Mouse (Mus musculus) ovary, adult 18-20 months (tissue): ENCODE results near the gene Immp1l.

Source experiments
- DNase-seq: peaks from one replicate; pipeline ENCODE4 v3.0.0; 2022; ENCODE audit warnings: low spot score, mixed read lengths

The Immp1l gene

GRCm38 (mm10) chr2:105903896-105904756 lies at the start of gene Immp1l, which contains the start of gene Elp4:
TSS of gene Immp1l (plus strand) at chr2:105904638.
TSS of gene Elp4 (minus strand) at chr2:105904564.
- peak; percentile 94 for DNase-seq

- no peak for DNase-seq
Measured at GRCm38 (mm10) chr2:105854740-105855139, 49.7 kb upstream of the Immp1l start.

DNA sequence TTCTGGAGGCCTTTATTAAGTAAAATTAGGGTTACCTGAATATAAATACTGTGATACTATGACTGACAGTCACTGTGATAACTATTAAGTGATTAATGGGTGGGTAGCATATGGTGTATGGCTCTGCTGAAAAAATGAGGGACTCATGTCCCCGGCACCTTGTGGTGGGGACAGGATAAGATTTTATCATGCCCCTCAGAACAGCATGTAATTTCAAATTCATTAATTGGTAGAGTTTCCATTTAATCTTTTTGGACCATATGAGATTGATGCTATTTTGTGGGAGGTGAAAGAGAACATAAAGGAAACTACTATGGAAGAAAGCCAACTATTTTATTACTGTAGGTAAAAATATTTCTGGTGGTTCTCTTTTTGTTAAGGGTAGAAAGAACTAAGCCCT lies 31.0 kb upstream of the Immp1l start:
- DNase-seq = no peak

DNA sequence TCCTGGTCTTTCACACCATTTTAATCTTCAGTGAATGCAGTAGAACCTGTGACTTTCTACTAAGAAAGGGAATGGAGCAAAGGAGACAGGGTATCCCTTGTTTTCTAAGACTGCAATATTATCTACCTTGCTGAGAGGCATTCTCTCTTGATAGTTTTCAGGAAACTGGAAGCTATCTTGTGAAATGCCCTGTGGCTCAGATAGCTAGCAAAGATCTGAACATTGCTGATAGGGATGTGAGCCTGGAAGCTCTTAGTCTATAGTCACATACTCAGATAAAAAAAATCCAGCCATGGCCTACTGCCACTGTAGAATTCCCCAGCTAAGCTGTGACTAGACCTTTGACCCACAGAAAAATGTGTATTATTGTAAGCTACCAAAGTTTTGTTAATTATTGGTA lies 13.6 kb upstream of the Immp1l start:
- no peak for DNase-seq

DNA sequence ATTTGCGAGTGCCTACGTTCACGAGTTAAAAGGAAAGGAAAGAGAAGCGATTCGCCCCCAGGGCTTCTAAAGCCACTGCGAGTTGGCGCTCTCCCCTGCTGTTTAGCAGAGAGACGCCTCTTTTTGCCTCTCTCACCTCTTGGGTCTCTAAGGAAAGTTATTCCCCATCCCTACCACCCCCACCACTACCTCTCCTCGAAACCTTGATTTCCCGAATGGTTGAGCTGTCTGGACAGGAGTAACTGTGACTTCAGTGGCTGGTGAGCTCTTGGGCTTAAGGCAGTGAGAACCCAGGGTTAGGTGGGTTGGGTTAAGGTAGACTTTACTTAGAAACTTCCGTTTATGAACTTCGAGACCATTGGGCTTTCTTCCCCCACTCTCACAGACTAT lies 314 bp downstream of the Immp1l start:
- DNase-seq = no peak

DNA sequence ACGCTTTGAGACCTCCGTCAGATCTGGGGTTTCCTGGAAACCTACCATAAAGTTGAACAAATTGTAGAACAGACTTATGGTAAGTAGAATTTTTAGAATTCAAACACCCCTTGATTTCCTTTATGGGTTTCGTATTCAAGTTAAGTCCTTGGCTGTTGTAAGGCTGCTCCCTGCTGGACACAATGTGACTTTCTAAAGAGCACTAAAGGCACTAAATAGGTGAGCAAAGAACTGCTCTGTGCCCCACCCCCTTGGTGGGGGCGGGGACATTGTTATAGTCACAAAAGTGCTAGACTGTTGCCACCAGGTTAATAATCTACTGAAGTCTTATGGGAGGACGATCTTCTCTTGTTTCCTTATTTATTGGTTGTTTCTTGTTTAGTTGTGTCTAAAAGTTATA lies 3.9 kb downstream of the Immp1l start:
- DNase-seq = no peak

- DNase-seq = no peak
Measured at GRCm38 (mm10) chr2:105910611-105911010, 6.2 kb downstream of the Immp1l start.

DNA sequence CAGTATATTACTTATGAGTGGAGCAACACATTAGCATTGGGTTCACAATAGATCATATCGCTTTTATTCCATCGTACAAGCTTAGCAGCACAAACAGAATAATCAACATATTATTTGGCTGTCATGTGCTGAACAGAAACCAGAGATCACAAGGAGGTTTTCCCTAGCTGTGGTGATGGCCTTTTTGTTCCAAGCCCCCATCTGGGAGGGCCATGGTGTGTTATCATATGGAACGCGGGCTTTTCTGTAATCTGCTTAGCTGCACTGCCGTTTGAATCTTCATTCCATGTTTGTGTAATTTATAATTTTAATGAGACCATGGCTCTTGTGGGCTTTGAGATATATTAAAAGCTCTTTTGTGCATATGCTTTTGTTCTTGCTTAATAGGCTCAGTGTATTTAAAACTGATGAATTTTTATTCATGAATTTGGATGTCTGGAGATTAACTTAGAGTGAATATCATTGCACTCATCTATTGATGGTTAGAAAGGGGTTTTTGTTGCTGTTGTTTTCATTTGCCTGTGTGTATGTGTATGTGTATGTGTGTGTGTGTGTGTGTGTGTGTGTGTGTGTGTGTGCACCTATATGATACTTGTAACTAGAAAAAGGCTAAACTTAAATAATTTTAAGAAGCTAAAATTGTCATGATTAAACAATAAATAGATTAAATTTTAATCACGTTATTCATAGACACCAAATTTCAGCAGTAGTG lies 9.4 kb downstream of the Immp1l start:
- DNase-seq = no peak

DNA sequence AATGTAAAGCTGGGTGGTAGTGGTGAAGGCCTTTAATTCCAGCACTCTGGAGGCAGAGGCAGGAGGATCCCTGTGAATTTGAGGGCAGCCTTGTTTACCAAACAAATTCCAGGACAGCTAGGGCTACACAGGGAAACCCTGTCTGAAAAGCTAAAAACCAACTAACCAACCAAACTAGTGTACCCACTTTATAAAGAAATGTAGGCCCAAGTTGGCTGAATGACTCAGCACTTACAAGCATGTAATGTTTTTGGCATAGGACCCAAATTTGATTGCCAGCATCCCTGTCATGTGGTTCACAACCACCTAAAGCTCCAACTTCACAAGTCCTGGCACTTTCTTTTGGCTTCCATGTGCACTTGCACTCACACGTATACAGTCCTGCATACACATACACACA lies 12.2 kb downstream of the Immp1l start:
- DNase-seq = no peak

DNA sequence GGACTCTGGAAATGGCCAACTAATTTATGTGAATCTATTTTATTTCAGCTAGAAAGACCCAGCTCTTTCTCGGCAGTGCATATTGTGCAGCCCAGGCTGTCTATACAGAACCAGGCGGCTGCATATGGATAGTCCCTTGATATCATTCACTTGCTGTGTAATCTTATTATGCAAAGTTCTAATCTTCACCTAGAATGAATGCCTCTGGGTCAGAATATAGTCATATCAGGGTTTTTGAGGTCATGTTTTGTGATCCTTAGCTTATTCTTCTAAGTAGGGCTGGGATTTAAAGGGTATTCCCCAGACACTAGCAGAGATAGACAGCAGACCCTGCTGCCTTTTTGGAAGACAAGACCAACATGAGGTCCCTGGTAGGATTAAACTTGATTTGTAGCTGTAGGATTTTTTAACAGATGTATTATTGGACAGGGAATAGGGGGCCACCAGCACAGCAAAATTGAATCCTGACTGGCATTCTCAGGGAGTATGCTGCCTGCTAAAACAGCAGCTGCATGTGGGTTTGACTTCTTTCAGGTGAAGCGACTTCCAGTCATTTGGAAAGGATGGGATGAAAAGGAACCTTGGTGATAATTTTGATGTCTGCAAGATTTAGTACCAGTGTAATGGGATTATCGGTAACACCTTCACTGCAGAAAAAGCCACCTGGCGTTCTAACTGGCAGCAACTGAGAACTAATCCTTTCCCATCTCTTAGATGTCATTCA lies 13.3 kb downstream of the Immp1l start:
- no peak for DNase-seq

DNA sequence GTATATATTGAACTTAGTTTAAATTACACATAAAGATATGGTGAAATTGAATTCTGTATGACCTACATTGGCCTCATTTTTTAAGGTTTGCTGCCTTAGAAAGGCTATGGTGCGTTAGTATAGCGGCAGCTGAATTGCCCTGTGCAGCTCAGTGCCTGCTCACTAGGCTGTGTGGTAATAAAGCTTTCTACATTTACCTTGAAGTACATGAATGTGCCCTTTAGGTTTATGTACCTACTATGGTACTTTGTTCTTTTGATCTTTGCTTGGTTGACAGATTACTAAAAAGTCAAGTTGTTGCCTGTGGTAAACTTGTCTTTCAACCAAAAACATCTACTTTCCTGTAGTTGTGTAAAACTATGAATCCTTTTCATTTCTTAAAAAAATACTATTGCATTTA lies 45.7 kb downstream of the Immp1l start:
- no peak for DNase-seq

- no peak for DNase-seq
Measured at GRCm38 (mm10) chr2:105951350-105951940, 47.0 kb downstream of the Immp1l start.

- DNase-seq = no peak
Measured at GRCm38 (mm10) chr2:105953862-105954261, 49.4 kb downstream of the Immp1l start.

GRCm38 (mm10) chr2:105963447-105963846 lies 59.0 kb downstream of the Immp1l start:
- no peak for DNase-seq

DNA sequence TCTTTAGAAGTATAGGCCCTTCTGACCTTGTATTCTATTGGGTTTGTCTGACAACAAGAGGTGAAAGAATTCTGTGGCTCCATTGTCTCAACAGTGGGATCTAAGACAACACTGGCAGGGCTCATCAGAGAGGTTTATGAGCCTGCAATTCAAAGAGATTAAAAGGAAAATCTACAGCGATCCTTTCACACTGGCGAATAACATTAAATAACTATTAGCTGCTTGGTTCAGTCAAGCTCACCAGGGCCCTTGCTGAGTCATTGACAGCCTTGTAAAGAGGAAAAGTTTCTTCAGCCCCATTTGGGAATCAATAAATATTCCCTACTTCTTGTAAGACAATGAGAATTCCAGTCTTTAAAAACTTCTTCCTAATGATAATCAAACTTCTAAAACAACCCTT lies 69.5 kb downstream of the Immp1l start:
- DNase-seq = no peak

GRCm38 (mm10) chr2:105978065-105978464 lies 73.6 kb downstream of the Immp1l start:
- DNase-seq = no peak

DNA sequence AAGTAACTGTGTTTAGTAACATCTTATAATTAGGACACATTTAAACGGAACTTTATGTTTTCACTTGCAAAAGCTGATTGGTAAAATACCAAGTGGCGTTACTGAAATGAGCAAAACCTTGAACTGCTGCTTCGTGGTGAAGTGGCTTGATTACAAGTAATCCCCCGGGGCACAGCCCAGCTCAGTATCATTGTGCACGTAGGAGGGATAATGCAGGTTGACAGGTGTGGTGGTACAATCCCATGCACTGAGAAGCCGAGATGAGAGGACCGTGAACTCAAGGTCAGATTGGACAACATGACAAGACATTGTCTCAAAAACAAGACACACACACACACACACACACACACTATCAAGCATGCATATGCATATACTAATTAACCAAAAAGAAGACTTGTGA lies 80.8 kb downstream of the Immp1l start:
- no peak for DNase-seq

DNA sequence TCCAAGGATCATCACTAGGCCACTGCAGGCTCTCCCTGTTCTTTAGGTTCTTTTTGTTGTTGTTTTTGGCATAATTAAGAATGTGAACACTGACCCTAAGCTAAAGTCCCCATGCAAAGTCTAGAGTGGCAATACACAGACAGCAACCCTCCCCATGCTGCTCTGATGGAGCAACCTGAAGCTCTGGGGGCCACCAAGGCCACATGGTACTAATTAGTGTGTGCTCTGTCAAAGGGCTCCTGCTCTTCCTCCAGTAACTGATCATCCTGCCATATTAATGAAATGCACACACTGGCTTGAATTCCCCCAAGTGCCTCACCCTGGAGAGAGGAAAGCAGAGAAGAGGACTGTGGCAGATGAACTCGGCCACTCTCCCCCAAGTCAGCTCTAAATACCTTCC lies 82.7 kb downstream of the Immp1l start:
- DNase-seq = no peak

DNA sequence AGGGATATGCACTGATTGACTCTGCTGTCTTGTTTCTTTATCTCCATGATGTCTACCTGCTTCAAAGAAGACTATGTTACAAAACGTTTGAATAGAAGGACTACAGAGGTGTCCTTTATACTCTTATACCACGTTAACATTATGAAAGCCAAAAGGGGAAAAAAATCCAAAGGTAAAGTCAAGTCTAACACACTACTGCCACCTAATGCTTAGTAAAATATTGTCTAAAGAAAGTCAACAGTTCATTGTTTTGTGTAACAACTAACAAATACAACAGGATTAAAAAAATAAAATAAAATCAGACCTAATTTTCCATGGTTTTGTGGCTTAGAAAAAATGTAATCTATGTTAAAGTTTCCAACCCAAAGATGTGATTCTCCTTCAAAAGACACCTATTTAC lies 83.6 kb downstream of the Immp1l start:
- no peak for DNase-seq

GRCm38 (mm10) chr2:106002835-106003739 lies 98.6 kb downstream of the Immp1l start, which contains the start of gene Dnajc24:
TSS of gene Dnajc24 (minus strand) at chr2:106003549.
- DNase-seq = peak; percentile 77

DNA sequence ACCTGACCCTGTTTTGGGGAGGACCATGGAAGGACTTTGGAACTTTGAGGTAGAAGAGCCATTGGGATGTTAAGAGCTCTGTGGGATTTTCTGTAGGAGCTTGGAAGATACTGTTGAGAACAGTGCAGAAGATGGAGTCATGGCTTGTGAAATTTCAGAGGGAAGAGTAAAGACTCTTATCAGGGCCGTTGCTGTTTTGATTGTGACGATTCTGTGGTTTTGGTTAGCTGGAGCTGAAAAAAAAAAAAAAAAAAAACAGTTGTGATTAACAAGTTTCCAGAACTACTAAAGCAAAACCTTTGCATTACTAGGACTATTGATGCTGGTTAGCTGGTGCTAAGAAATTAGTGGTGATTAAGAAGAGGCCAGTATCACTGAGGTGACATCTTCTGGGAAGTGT lies 104.0 kb downstream of the Immp1l start:
- DNase-seq = no peak
